Mouse (Mus musculus) embryo, embryonic 11.5 days (tissue): Measurements from ENCODE around the gene Fibp.

ENCODE experiments used
- DNase-seq: peaks from one replicate; pipeline ENCODE4 v3.0.0-alpha.2; 2012; ENCODE audit warnings: low read depth, low spot score

The Fibp gene

DNA sequence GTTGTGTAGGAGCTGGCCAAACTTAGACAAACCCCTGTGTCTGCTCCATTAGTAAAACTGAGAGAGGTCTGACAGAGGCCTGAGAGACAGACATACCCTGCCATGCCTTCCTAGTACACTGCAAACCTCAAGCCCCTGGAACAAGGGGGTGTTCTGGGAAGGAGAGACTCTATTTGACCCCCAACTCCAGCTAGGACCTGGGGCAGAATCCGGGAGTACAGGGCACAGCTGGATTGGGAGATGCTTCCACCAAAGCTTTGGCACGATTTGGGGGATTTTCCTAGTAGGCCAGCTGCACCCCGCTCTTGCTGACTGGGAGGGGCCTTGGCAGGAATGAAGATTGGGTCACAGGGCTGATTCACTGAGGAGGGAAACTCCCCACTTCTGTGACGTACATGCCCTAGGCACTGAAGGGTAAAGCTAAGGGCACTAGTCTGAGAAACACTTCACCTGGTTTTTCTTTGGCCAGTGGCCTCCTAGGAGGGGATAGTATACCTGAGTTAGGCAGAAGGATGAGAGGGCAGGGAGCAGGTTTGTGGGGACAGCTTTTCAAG, 28.4 kb upstream of the Fibp start:
- no peak for DNase-seq

DNA sequence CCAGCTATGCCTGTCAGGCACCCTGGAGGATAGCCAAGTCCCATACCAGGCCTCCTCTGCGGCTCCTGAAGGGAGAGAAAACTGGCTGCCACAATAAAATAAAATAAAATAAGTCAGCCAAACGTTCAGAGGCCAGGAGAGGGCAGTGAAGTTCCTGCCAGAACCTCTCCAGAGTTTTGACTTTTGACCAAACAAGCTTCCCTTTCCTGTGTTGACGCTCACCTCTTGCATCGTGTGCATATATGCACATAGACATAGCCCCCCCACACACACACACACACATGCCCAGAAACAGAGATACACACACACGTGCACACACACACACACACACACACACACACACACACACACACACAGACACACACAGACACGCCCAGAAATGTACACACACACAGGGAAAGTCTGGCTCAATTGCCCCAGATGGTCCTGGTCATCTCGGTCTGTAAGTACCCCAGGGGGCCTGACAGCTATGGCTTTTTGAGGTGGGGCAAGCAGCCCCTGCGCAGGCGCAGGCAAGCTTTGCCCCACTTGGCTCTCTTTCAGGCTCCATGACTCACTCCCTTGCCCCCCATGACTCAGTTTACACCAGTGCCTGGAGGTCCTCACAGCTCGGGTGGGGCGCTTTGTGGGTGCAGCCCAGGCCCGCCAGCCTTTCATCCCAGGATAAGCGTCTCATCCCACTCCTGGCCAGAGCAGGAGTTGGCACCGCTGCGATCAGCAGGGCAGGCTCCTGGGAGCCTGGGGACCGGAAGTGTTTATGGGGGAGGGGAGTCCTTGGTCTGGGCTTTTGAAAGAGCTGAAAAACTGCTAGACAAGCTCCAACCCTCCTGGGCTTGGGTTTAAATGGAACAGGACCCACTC, 27.2 kb upstream of the Fibp start:
- no peak for DNase-seq

DNA sequence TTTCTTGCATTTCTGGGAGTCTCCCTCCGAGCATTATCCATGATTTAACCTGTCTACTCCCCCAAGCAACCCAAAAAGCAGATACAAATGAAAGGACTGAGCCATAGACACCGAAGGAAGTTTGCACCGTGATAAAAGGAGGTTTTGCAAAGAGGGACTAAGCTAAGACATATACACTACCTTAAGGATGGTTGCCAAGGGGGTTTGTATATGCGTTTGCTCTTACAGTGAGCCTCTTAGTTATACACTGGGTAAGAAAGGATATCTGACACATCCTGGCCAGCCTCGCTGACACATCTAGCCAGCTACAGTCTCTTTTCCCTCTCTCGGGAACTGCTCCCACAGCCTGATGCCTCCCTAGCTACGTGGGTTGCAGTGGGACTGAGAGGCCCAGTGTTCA, 26.5 kb upstream of the Fibp start:
- DNase-seq: no peak

DNA sequence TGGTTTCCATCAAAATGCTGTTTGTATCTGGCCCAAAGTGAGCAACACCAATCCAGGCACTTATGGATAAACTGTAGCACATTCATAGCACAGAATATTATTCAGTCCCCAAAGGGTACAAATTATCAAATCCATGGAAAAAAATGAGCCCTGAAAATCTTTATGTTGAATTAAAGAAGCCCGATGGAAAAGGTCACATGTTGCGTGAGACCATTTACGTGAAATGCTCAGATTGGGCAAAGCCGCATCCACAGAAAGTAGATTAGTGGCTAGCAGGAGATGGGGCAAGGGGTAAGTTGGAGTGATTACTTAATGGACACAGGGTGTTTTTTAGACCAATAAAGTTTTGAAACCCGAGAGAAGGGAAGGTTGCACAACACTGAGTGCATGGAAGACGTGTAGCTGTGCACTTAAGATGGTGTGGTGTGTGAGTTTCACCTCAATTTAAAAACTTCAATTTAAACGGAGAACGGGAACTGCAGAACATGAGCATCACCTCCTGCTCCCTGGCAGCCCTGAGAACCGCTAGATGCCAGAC, 16.0 kb upstream of the Fibp start:
- no peak for DNase-seq

- no peak for DNase-seq
These were observed 15.5 kb upstream of the Fibp start for GRCm38 (mm10) chr19:5444954-5445353.

DNA sequence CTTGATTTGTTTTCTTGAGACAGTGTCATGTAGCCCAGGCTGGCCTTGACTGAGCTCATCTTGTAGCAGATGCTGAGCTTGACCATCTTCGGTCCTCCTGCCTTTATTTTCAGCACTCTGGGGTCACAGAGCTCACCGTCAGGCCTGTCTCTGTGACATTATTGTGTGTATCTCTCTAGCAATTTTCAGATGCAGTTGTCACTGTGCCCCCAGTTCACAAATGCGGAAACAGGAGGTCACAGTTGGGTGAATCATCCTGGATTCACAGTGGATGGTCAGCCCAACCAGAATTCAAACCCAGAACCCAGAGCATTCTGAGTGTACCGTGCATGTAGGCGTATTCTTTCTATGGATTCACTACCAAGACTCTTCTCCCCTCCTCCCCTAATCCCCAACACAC, 14.7 kb upstream of the Fibp start:
- DNase-seq: no peak

- no peak for DNase-seq
These were observed 12.7 kb upstream of the Fibp start, which contains the start of gene Fosl1 for GRCm38 (mm10) chr19:5447515-5448353. Fosl1 (plus strand) TSS chr19:5447547.

- DNase-seq: no peak
These were observed 11.9 kb upstream of the Fibp start for GRCm38 (mm10) chr19:5448354-5449150.

GRCm38 (mm10) chr19:5449673-5450072, 10.7 kb upstream of the Fibp start:
- no peak for DNase-seq

DNA sequence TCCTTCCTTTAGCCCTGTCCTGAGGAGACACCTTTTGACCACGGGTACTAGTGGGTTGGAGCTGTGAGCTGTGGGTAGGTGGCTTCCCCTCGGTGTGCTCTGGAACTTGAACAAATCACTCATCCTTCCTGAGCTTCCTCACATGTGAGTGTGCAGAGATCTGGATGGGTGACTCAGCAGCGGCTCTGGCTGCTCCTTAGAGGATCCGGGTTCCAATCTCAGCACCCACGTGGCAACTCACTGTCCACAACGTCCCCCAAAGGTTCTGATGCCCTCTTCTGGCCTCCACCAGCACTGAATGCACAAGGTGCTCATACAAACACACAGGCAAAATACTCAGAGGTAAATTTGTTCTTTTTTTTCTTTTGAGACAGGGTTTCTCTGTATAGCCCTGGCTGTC, 8.6 kb upstream of the Fibp start:
- no peak for DNase-seq

DNA sequence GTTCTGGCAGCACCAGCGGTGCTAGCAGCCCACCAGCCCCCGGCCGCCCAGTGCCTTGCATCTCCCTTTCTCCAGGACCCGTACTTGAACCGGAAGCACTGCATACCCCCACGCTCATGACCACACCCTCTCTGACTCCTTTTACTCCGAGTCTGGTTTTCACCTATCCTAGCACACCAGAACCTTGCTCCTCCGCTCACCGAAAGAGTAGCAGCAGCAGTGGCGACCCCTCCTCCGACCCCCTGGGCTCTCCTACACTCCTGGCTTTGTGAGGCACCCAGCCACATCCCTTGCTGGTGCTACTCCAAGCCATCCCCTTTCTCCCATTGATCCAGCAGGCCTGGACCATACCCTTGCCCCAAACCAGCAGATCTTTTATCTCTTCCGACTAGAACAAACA, 5.4 kb upstream of the Fibp start:
- DNase-seq: no peak

- no peak for DNase-seq
These were observed 4.8 kb upstream of the Fibp start for GRCm38 (mm10) chr19:5455568-5455967.

DNA sequence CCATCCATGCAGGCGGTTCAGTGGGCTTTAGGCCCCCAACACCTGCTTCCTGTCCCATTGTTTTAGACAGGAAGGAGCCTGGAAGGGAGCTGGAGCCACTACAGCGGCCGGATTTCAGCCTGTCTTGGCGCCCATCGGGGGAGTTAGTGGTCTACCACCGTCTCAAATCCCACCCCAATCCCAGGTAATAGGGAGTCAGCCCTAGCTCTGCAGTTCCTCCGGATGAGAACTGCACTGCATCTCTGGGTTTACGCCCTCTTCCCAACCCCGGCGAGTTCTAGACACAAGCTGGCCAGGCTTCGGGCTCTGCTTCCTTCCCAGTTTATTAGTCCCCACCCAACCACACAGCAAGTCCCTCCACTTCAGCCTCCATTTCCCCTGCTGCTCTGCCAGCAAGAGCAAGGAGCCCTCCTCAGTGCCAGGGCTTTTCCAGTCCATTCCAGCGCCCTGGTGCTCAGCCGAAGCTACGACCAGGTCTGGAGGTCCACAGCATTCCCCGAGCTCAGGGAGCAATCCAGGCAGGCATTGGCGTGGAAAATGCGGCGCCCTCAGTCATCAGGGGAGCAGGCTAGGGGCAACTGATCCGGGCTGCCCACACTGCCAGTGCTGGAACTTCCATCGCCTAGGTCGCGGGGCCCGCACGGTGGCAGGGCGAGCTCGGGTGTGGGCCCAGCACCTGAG, 4.0 kb upstream of the Fibp start:
- no peak for DNase-seq

DNA sequence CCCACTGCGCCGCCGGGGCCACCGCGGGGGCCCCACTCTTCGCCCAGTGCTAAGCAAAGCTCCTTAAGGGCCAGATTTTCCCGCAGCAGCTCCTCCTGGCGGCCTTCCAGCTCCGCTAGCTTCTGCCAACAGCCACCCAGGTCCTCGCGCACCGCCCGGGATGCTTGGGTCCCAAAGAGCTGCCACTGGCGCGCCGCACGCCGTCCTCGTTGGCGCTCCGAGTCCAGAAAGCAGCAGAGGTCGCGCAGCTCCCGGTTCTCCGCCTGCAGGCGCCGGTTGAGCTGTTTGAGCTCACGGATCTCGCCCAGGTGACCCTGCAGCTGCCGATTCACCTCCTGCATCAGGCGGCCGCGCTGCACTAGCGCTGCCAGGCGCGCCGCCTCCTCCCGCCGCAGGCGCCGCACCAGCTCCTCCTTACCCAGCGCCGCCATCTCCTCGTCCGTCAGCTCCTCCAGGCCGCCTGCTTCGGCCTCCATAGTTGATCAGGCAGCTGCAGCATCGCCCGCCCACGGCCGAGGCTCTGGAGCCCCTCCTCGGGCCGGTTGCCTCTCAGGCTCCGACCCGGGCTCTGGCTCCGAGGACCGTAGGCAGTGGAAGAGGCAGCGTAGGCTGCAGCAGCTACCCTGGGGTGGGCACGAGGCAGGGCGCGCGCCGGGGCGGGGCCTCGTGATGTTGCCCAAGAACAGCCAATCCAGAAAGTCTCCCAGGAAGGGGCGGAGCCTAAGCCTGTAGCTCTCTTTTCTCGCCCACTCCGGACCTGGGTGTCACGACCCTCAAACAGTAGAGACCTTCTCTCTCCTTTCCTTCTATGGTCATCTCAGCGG, 3.3 kb upstream of the Fibp start:
- DNase-seq: peak; percentile 90

DNA sequence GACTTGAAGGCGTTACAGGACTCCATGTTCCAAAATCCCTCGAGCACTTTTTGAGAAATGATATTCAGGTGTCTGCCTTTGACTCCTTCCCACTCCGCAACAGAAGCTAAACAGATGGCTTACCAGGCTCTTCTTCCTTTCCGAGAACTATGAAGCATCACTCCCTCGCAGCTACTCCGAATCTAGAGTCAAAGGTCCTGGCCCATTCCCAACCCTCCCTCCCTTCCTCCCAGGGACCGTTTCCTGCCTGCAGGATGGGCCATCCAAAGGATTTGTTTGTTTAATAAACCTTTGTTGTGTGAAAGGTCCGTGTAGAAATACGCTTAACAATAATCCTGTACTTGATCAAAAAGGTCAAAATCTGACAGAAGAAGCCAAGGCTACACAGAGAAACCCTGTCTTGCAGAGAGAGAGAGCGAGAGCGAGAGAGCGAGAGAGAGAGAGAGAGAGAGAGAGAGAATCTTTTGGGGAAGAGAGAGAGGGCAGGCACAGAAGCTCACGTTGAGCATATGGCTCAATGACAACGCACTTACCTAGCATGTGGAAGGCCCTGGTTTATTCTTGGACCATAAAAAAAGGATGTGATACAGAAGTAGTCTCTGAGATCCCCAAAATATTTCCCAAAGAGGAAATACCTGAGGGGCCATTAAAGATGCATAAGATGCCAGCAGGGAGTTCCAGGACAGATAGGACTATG, 2.5 kb upstream of the Fibp start, which contains the start of gene Ccdc85b:
Gene Ccdc85b (minus strand): TSS at position 149 of the 697 bp plus-strand sequence.
- no peak for DNase-seq

GRCm38 (mm10) chr19:5459019-5459418, 1.4 kb upstream of the Fibp start:
- DNase-seq: no peak

DNA sequence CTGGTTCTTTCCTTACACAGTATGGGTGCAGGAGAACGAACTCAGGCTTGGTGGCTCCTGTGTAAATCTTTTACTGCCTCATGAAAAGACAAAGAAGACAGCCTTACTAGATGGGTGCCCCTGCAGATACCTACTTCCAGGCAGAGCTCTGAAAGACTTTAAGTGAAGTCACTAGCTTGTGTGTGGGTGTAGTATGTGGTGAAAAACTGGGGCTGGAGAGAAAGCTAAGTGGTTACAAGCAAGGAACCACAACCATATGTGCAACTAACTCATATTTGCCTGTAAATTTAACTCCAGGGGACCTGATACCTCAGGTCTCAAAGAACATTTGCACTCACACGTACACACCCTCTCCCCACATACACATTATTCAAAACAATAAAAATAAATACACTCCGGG, 519 bp upstream of the Fibp start:
- no peak for DNase-seq

DNA sequence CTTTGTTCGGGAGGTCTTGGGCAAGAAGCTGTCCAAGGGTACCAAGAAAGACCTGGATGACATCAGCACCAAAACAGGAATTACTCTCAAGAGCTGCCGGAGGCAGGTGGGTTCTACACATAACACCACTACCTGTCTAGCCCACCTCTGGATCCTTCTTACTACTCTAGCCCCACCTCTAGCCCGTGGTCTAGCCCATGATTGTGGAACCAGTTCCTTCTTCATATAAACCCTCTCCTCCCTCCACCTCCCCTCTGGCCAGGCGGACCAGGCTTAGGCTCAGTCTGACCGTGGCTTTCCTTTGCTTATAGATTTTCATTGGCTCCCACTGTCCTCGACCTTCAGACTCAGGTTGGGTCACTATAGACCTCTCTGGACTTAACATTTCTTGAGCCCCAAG, 996 bp downstream of the Fibp start:
- DNase-seq: no peak

DNA sequence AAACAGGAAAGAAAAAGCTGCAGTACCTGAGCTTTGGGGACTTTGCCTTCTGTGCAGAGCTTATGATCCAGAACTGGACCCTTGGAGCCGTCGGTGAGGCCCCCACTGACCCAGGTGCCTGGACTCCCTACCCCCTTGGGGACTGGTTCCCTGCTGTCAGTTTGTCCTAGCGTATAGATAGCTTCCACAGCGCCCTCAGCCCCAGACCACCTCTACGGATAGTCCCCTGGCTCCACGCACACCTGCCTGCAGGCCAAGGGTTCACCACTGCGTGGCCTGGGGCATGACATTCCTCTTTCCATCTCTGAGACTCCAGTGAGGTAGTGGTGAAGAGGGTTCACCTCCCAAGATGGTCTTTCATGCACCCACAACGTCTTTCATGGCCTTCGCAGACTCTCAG, 2.8 kb downstream of the Fibp start:
- no peak for DNase-seq
